Mouse (Mus musculus) layer of hippocampus, adult 9-10 months (tissue): ENCODE measurements at regions not wholly inside any gene's neighbourhood (a gene's known extent, or its start where the extent isn't known, plus 50 kb on each side); places are given as distances from the start of the nearest gene placed in this dataset.

ENCODE experiments used
- DNase-seq: peaks from one replicate; pipeline ENCODE4 v3.0.0; 2022; ENCODE audit warnings: low spot score

DNA sequence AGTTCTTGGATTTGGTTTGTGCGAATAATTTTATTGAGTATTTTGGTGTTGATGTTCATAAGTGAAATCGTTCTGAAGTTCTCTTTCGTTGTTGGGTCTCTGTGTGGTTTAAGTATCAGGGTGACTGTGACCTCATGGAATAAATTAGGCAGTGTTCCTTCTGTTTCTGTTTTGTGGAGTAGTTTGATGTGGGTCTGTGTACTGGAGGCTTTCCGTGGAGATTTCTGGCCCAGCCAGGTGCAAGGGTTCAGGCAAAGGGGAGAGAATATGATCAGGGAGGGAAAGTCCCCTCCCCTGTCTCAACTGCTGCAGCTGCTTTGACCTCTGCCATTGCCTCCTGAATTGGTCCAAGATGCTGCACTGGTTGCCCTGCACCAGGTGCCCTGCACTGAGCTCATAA is 775.7 kb downstream of the Otol1 start:
- no peak for DNase-seq

DNA sequence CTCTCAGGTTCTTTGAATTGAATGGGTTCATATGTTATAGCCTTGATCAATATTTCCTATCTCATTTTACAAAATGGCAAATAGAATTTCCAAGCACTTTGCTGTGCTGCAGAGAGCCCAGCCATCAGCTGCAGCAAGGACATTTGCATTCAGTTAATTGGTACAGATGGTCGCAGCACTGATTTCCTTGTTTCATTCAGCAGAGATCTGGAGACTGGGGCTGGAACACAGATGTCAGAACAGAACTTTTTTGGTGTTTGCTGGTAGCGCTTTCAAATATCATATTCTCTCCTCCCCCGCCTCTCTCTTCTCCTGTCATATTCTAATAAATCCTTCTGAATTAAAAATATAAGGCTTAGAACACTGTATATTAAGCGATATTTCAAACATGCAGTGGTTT is 794.8 kb downstream of the Otol1 start:
- DNase-seq: peak; percentile 84

GRCm38 (mm10) chr3:70803411-70803810 is 796.0 kb downstream of the Otol1 start:
- DNase-seq: no peak

GRCm38 (mm10) chr3:70803885-70804284 is 796.5 kb downstream of the Otol1 start:
- DNase-seq: no peak

- no peak for DNase-seq
Observed at GRCm38 (mm10) chr3:70807170-70807569, 799.8 kb downstream of the Otol1 start.
